Mouse (Mus musculus) natural killer cell, adult 2 months (primary cell): ENCODE measurements around the gene Folr1.

Experiments
- DNase-seq, 2 experiments: peaks; one replicate each; pipeline ENCODE4 v3.0.0; 2022; ENCODE audit warnings: low spot score in 2 of 2

Folr1 gene

GRCm38 (mm10) chr7:101868241-101869162 is 2.1 kb downstream of the Folr1 start:
- DNase-seq: no peak

DNA sequence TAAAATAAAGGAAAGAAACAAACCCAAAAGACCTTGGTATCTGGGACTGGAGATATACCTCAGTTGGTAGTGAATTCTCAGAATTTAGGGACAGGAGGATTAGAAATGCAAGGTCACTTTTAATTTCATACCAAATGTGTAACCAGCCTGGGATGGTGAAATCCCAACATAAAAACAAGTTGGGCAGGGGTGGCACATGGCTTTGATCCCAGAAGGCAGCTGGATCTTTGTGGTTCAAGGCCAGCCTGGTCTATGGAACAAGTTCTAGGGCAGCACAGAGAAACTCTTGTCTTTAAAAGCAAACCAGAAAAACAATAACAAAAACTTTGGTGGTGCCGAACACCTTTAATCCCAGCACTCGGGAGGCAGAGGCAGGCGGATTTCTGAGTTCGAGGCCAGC is 3.1 kb downstream of the Folr1 start:
- no peak for DNase-seq

- DNase-seq: no peak
Measured at GRCm38 (mm10) chr7:101866491-101867265, 3.9 kb downstream of the Folr1 start.

- DNase-seq: no peak
Measured at GRCm38 (mm10) chr7:101863415-101863814, 7.2 kb downstream of the Folr1 start, which contains the start of gene Anapc15. Gene Anapc15 (plus strand): TSS chr7:101863715.

GRCm38 (mm10) chr7:101862291-101862690 is 8.3 kb downstream of the Folr1 start:
- no peak for DNase-seq

GRCm38 (mm10) chr7:101860978-101861377 is 9.6 kb downstream of the Folr1 start:
- DNase-seq: no peak

DNA sequence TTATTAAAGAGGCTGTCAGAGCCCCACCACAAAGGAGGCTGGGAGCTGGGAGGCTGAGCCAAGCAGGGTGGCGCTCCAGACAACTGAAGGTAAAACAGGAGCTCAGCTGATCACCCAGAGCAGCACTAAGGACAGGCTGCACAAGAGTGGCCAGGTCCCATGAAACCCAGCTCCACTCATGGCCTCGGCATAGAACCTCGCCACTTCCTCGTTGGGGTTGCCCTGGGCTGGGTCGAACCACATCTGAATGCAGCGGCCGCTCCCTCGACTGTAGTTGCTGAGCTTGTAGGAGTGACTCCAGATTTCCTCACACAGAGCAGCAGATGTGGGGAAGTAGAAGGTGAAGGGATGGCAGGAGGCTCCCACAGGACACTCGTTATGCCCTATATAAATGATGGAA is 12.2 kb downstream of the Folr1 start:
- DNase-seq: no peak

DNA sequence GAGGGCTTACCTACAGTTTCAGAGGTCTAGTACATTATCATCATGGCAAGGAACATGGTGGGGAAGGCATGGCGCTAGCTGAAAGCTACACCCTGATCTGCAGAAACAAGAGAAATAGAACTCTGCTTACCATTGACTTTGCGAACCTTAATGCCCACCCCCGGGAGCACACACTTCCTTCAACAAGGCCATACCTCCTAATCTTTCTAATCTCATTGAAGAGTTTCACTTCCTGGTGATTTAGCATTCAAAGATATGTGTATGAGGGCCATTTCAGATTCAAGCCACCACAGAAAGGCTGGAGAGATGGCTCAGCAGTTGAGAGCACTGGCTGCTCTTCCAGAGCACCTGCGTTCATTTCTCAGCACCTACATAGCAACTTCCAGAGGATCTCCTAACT is 13.5 kb downstream of the Folr1 start, which contains the start of gene Folr2:
TSS of gene Folr2 (minus strand) at position 101 of the 400 bp plus-strand sequence.
- no peak for DNase-seq

GRCm38 (mm10) chr7:101853816-101854215 is 16.8 kb downstream of the Folr1 start:
- no peak for DNase-seq

GRCm38 (mm10) chr7:101852846-101853245 is 17.7 kb downstream of the Folr1 start:
- no peak for DNase-seq

DNA sequence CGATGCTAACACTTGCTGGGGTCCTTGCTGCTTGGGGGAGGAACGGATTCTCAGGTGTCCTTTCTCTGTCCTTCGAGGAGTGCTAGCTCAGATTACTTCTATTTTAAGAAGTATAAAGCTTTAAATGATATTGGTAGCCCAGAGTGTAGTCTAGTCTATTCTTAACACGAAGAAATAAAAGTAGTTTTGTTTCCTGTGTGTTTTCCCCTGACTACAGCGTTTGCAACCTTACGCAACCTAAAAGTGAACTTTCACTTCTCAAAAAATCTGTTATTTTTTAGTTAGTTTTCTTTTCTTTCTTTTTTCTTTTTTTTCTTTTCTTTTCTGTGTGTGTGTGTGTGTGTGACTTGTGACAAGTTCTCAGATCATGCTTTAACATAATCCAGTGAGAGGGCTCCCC is 18.9 kb downstream of the Folr1 start:
- DNase-seq: no peak

GRCm38 (mm10) chr7:101847934-101848333 is 22.7 kb downstream of the Folr1 start:
- no peak for DNase-seq

DNA sequence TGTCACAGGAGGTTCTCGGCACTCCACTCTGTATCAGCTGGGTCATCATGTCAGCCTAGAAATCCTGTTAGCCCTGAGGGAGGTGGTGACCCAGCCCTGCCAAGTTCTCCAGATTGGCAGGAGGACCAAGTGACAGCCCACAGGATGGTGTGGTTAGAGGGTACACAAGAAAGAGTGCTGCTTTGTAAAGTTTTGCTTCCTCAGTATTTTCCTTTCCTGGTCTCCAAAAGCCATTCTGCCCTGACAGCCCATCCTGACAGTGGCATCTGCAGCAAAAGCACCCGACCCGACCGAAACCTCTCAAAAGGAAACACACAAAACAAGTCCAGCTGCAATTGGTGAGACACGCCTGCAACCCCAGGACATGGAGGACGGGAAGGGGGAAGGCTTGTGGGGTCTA is 26.4 kb downstream of the Folr1 start:
- DNase-seq: no peak

DNA sequence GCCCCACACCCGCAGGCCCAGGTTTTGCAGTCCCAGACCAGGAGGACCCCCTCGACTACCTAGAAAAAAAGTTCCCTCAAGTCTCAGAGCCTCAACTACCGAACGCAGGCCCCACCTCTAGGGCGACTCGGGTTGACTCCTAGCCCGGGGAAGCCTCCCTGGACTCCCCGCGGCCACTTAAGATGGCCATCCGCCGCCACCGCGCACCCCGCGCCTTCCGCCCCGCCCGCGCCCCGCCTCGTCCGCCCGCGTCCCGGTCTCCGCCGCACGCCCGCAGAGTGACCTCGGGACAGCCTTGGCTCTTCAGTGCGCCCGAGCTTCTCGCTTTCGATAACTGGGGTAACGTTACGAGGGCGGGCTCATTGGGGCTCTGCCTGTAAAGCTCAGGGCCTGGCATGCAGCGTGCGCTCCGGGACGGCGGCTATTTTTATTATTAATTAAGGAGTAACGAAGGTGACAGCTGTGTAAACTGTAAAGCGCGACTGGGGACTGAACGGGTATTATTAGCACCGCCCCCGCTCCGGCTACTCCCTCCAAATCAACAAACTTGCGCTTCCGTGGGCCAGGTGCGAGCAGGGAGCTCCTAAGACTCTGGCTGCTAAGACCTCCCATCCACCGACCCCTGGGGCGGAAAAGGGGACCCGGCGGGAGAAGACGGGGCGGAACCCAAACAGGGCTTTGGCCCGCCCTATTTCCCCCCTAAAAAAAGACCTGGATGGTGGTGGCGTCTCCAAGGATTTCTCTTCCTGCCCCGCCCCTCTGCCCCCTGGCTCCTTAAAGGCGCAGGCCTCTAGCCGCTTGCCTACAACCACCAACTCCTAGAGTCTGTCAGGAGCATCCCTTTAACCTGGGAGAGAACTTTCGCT is 32.7 kb downstream of the Folr1 start, which contains the start of gene Inppl1:
TSS of gene Inppl1 (minus strand) at position 624 of the 866 bp plus-strand sequence.
- DNase-seq: peak; percentile 17 to 31

- peak in 1 of 2 experiments; percentile 18 for DNase-seq
Measured at GRCm38 (mm10) chr7:101837154-101837605, 33.4 kb downstream of the Folr1 start.

DNA sequence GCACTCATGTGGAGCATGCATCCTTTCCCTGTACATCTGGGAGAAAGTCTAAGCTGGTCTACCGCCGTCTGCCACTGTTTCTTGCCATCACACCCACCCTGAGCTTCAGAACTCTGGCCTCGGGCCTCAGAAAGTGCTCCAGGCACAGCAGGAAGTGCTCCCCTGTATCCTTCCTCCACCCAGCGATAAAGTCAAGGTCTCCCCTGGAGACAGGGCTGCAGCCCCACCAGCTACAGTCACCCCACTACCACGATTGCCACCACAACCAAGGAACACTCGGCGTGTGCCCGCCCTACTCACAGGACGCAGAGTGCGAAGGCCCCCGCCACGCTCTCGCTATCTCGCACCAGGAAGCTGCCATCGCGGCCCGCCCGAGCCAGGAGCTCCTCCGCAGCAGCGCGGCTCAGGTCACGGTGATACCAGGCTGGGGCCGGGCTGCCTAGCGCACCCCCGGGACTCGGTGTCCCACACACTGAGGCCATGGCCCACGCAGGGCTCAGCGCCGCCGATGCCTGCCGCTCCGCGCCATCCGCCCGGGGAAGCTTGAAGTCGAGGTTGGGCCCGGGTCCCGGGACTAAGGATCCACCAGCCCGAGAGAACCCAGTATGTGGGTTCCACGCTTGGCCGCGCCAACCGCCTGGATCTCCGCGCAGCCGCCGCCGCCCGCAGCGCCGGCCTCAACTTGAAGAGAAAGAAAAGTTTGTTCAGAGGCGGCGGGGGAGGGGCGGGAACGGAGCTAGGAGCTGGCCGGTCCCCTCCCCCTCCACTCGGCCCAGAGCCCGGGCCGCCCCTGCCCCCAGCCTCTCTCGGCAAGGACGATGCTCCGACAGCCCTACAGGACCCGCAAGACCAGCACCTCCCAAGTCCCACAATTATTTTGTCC is 34.1 kb downstream of the Folr1 start:
- peak; percentile 36 to 51 for DNase-seq

DNA sequence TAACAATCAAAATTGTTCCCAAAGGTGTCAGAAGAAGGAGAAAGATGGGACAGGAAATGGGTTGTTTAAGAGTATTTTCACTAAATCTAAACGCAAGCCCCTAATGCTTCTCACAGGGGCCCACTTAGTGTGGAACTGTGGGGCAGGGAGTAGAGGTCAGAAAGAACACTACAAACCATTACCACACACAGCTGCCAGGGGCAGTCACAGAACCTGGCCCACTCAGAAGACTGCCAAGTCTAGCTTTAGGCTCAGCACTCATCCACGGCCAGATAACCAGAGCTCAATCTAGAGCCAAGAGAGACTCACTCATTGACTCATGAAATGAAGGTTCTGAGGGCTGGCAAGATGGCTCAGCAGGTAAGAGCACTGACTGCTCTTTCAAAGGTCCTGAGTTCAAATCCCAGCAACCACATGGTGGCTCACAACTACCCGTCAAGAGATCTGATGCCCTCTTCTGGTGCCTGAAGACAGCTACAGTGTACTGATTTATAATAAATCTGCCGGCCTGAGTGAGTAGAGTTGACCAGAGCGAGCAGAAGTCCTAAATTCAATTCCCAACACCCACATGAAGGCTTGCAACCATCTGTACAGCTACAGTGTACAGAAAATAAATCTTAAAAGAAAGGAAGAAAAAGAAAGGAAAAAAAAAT is 35.0 kb downstream of the Folr1 start:
- no peak for DNase-seq

GRCm38 (mm10) chr7:101834903-101835302 is 35.7 kb downstream of the Folr1 start:
- no peak for DNase-seq

DNA sequence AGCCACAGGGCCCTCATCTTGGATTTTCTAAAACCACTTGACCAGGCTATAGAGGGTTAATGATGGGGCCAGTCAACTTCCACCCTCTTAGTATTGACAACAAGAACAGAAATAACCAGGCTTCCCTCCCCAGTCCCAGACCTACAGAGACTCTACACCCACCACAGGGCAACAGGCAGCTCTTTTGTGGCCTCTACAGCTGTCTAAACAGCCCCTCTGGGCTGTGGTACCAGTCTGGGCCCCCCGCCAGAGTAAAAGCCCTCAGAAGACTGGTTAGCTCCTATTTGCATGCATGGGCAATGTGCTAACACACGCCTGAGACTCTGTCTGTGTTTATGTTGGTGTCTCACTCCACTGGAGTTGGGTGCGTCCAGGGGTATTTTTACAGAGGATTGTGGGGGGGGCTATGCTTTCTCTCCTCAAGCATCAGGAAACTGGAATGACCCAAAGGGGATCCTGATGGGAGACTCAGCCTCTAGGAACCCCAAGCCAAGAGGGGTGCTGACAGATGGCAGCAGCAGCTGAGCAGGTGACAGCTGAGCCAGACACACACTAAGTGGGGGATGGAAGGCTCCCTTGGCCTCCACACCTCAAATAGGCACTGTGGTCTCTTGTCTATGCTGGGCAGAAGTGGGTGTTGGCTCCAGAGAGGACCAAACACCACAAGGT is 36.5 kb downstream of the Folr1 start:
- no peak for DNase-seq
